Mouse (Mus musculus): ENCODE data around the gene Gm45062.

The Gm45062 gene

DNA sequence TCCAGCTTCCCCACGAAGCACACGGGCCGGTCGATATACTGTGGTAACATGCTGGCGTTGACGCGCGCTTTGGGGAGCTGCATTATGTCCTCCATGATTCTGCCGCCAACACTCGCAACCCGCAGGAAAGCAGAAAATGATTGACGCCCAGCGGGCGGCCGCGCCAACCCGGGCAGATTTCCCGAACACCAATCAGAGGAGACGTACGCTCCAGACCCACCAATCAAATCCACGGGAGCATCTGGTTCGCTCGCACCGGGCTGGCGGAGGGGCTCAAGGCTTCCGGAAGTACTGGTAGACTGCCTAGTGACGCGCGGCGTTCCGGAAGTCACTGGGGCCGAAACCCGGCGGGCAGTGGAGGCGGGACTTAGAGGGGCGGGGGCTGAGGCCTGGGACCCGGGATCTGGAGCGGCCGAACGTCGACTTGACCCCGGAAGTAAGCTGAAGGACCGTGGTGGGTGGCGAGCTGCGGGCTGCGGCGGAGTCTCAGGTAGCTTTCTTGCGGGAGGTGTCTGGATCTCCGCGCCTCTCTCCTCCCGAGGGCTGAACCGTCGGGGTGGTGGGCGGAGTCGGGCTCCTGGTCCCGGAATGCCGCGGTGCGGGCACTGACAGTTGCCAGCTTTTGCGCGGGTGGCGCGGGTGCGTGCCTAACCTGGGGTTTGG is at the start of gene Gm45062, which contains the start of the genes Rpa3 and Umad1:
Gm45062 (plus strand) TSS at position 447 of the 663 bp plus-strand sequence.
Rpa3 (minus strand) TSS at position 170 of the 663 bp plus-strand sequence.
Umad1 (plus strand) TSS at position 285 of the 663 bp plus-strand sequence.
- peak; percentile 97 for DNase-seq (ENCODE audit: low read depth, low spot score)

DNA sequence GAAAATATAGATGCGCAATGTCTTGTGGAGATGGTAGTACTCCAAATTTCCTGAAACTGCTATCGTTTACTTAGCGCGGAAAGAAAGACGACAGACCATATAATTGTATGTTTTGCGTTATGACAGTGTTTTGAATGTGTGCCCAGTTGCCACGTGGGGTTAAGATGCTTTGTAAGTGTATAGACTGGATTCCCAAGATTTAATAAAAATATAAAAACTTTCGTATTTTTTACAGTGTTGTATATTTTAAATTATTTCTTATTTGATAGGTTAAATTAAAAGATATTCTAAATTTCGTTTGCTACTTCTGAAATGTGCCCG is 49.4 kb upstream of the Gm45062 start:
- no peak for DNase-seq (ENCODE audit: low read depth, low spot score)

DNA sequence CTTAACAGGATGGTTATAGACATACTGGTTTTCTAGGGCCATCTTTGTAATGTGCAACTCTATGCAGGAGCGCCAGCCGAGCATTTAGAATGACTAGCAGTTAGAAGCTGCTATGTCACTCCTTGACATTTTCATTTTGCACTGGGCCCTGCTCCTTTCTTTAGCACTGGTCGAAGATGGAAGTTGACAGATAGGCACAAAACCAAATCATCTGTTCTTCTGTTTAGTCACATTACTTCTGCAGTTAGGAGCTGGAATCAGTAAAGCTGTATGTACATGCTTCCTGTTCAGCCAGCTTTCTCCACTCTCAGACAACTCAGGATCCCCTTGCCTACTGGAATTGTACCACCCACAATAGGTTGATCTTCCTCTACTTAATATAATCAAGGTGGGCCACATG is 48.6 kb upstream of the Gm45062 start:
- DNase-seq (ENCODE audit: low read depth, low spot score): no peak

DNA sequence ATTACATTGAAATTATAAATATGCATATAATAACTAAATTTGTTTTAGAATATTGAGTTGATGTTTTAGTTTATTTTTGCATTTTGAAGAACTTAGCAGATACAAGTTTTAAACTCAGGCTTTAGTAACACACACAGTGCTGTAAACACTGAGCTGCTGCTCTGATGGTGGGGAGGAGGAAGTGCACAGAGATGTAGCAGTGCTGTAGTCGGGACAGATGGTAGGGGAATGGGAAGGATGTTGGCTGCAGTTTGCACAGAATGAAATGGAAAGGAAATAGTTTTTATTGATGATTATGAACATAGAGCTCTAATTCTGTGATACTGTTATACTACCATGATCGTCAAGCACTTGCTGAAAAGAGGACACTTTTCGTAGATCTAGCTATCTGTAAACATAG is 32.2 kb upstream of the Gm45062 start:
- DNase-seq (ENCODE audit: low read depth, low spot score): no peak

DNA sequence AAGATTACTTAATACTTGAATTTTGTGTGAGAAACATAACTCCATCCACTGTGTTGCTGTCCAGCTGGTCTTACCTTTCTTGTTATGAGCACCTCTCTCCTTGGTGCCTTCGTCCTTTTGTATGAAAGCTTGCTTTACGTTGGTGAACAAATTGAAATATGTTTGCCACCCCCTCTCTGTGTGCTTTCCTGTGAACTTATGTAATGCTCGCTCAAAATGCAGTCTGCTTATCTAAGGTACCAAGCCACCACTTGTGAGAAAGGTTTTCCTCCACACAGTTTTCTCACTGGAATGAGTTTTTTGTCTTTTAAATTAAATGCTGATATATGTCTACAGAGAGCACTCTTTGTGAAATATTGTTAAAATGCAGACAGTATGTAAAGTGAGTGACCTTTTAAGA is 30.7 kb upstream of the Gm45062 start:
- DNase-seq (ENCODE audit: low read depth, low spot score): no peak

DNA sequence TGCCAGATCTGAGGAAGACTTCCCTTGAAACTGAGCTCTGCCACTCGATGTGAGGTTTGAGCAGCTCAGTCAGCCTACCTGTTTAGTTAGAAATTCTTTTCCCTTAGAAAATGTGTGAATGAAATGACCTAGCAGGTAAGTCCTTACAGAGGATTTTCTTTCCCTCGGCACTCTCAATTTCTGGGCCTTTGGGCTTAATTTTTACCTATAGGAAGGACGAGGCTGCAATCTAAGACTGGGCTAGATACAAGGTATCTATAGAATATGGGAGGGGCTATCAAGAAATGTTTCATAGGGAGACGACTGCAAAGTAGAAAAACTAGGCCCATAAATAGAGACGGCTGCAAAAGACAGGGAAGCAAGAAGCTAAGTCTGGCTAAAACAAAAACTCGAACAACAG is 934 bp upstream of the Gm45062 start:
- DNase-seq (ENCODE audit: low read depth, low spot score): no peak

DNA sequence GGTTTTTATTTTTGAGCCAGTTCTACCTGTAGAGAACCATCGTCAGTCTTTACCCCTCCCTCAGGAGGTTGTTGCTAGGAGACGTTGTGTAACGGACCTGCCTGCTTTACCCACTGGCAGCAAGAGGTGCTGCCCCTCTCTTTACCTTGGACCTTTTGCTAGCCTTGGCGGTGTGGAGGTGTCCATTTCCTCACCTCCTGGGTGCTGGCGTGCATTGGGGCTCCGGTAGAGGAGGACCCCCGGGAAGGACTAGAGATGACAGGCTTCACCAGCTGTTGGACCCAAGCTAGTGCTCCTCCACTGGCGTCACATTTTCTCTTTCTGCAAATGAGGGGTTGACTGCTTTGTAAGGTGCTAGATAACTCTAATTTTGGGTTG is 406 bp downstream of the Gm45062 start:
- peak; percentile 16 for DNase-seq (ENCODE audit: low read depth, low spot score)

DNA sequence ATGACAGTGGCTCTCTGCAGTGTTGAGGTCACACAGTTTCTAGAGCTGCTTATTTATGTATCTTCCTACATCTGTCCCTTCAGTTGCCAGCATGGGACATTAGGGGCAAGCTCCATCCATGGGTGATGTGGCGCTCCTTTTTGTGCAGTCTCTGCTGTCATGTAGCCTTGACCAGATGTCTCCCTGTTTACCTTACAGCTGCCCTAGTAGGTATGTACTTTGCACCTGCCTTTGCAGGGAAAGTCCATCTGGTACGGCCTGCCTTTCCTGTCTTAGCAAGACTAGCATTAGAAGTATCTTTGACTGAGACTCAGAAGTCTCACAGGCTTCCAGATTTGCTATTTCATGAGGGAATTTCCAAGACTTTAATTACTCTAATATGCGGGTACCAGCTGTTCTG is 11.8 kb downstream of the Gm45062 start:
- no peak for DNase-seq (ENCODE audit: low read depth, low spot score)

DNA sequence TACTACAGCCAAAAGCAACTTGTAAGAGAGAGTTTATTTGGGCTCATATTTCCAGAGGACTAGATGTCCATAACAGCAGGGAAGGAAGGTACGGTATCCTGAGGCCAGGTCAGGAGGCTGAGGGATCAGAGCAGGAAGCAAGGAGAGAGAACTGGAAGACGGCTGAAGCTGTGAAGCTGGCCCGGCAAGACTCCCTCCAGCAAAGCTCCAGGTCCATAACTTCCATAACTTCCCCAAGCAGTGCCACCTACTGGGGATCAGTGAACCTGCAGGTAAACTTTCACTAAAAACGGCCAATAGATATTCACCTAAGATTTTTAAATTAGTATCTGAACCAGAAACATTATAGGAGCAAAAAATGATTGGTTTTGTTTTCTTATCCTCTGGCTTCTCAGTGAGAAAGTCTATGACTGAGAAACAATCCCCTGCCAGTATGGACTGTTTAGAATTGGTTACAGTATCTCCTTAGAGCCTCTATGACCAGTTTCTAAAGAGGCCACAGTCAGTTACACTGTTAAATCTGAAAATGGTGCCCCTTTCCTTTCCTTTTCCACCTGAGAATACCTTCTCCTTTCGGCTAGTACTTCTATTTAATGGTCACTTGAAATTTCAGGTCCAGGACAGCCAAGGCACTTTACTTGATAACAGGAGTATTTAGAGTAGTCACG is 15.3 kb downstream of the Gm45062 start:
- no peak for DNase-seq (ENCODE audit: low read depth, low spot score)

DNA sequence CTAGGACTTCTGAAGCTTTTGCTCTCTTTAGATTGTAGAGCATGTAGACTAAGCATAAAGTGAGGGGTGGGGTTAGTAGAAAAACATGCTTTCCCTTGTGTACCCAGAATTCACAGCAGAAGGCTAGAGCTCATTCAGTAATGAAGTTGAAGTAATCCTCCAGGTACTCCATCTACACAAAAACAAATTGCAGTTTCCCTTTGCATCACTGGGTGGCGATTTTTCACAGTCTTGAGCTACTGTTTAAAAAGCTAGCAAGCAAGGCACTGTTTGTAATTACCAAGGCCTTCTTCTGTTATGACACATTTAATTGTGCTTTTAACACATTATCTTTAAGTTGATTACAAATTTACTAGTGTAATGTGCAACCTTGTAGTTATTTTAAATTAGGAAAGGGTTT is 15.8 kb downstream of the Gm45062 start:
- no peak for DNase-seq (ENCODE audit: low read depth, low spot score)

DNA sequence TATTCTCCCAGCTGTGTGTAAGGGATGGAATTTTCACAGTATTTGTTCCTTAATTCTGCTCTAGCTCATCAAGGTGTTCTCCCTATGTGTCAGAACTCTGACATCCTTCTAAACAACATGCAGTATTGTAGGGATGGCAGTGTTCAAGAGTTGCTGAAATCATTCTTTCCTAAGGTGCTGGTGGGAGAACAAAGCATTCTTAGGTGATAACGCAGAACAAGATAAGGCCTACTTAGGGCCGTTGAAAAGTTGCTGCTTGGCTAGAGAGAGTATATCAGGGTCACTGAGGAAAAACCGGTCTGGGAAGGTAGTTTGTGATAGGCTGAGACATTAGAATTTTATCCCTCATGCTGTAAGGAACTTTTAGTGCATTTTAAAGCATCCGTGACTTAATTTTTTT is 17.2 kb downstream of the Gm45062 start:
- DNase-seq (ENCODE audit: low read depth, low spot score): no peak

DNA sequence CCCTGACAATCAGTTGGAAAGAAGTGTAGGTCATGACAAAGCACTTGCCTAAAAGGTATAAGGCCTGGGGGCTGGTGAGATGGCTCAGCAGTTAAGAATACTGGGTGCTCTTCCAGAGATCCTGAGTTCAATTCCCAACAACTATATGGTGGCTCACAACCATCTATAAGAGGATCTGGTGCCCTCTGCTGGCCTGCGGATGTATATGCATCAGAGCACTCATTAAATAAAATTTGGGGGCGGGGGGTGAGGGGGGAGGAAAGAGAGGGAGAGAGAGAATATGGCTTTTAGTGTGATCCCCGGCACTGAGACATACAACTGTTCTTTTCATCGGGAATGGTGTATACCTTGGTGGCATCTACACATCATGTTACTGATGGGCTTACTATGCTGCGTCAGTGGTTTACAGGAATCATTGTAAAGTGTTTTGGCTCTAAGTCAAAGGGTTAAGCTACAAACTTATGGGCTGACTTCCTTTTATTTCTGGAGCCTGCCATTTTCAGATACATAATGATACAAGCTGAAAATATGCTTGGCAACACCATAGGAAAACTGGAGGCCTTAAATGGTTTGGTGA is 19.3 kb downstream of the Gm45062 start:
- DNase-seq (ENCODE audit: low read depth, low spot score): no peak

DNA sequence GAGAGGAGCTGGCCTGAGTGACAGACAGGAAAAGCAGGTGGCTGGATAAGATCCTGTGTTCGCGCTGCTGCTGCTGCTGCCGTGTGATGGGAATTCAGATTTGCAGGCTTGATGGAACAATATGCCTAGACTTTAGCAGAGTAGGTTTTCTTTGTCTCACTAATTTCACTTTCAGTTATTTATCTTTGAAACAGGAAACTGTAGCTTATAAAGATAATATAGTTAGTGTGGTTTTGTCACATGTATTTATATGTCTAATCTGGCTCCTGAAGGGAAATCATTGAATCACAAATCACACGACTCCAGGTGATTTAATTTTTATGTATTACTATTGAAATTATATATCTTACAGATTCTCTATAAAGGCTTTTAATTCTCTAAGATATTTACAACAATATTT is 24.0 kb downstream of the Gm45062 start:
- DNase-seq (ENCODE audit: low read depth, low spot score): no peak

DNA sequence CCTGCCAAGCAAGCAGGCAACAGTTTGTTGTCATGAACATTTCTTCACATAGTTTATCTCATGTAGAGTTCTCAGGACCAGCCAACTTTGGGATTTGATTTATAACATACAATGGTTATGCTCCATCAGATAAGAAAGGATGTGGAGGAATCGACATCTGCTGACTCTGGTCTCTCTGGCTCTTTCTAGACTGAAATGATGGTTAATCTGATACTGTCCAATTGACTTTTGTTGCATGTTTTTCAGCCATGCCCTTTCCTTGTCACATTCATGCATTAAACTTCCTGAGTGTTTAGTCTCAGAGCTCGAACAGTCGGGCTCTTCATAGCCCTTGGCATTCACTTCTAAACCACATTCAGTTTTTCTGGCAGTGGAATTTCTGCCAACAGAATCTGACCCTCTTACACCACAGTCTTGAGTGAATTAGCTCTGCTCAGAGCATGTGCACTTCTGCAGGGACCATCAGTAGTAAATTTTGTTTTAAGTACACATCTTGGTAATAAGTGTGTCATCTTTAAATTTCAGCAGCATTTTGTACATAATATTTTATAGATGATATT is 26.2 kb downstream of the Gm45062 start:
- no peak for DNase-seq (ENCODE audit: low read depth, low spot score)

DNA sequence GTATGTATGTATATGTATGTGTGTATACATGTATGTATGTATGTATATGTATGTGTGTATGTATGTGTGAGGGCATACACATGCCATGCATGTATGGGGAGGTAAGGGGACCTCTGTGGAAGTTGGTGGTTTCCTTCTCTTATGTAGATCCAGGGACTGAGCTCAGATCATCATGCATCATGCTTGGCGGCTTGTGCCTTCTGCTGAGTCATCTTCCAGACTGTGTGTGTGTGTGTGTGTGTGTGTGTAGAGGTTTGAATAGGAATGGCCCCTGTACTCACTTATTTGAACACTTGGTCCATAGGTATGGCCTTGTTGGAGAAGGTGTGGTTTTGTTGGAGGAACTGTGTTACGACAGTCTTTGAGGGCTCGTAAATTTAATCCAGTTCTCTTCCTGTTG is 26.9 kb downstream of the Gm45062 start:
- DNase-seq (ENCODE audit: low read depth, low spot score): no peak

DNA sequence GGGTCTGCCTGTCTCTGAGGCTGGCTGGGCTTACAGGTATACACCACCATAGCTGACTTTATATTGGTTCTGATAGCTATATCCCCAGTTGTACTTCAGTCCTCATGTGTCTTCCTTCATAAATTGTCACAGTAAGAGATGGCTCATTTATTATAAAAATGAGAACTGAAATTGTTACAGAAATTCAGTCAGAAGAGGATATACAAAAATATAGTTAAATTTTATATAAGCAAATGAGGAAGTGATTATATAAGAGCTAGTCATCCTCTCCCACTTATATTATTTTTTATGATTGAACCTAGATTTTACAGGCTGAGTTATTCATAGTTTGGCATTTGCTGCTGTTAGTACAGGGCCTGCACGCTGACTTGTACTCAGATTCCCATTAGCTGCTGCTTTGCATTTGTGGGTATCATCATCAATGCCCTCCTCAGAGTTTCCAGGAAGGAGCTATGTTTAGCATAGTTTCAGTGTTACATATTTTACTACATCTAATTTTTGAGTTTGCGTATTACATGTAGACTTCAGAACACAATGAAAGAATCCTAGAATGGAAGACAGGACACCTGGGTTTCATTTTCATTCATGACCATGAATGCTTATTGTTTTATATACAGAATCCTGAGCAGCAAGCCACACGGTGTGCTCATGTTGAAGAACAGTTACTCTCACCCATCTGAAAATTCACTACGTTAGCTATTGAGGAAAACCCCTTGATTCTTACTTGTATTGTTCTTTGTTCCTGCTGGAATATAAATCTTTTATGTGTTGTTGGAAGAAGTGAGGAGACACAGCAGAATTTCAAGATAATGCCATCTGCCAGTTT is 29.7 kb downstream of the Gm45062 start:
- DNase-seq (ENCODE audit: low read depth, low spot score): no peak

DNA sequence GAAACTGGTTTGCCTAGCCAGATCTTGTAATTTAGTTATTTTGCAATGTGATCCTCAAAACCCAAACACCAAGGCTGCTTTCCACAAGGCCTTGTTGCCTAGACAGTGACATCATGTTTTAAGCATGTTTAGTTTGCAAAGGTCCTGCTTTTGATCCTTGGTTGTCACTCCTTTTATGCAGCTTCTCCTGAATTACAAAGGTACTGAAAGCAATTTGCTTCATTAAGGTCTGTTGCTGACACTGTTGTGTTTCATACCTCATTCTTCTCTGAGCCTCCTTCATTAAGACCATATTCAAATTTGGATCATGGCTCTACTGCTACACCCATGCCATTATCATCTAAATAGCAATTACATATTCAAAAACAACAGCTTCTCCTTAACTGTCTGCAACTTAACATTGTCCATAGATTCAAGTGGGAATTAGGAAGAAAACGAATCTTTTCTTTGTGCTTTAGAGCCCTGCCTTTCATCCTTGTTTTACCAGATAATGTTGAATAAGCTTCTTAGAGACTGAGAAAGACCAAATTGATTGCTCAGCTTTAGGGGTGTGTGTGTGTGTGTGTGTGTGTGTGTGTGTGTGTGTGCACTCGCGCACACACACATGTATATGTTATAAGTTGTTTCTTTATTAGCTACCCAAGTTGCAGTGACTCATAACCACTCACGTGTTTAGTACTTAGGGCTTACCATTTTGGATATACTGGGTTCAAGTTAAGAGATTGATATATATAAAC is 35.0 kb downstream of the Gm45062 start:
- no peak for DNase-seq (ENCODE audit: low read depth, low spot score)

DNA sequence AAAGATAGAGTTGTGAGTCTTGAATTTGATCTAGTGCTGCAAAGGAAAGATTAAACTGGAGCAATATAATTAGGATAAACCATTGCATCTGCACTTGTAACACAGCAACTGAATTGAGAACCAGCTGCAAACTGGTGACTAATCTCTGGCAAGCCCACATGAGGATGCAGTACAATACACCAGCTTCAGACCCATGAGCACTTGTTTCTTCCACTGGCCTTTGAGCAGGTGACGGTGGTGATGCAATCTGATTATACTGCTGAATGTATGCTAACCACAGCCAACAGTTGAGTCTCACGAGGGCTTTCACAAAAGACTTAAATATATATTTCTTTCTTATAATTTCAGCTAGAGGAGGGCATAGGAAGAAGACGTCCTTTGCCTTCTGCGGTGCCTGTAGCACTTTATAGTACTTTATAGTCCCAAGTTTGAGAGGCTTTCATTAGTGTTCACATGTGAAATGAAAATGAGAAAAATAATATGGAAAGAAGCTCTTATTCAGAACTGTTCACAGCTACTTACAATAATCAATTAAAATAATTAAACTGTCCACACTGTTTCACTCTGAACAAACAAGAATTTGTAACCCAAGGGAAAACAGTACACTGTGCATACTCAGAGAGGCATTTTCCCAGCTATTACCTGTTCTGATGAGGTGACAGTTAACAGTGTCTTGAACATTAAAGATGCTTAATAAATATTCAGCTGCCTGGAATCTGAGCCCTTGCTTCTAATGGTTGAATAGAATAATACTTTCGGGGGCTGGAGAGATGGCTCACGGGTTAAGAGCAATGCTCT is 40.0 kb downstream of the Gm45062 start:
- no peak for DNase-seq (ENCODE audit: low read depth, low spot score)

DNA sequence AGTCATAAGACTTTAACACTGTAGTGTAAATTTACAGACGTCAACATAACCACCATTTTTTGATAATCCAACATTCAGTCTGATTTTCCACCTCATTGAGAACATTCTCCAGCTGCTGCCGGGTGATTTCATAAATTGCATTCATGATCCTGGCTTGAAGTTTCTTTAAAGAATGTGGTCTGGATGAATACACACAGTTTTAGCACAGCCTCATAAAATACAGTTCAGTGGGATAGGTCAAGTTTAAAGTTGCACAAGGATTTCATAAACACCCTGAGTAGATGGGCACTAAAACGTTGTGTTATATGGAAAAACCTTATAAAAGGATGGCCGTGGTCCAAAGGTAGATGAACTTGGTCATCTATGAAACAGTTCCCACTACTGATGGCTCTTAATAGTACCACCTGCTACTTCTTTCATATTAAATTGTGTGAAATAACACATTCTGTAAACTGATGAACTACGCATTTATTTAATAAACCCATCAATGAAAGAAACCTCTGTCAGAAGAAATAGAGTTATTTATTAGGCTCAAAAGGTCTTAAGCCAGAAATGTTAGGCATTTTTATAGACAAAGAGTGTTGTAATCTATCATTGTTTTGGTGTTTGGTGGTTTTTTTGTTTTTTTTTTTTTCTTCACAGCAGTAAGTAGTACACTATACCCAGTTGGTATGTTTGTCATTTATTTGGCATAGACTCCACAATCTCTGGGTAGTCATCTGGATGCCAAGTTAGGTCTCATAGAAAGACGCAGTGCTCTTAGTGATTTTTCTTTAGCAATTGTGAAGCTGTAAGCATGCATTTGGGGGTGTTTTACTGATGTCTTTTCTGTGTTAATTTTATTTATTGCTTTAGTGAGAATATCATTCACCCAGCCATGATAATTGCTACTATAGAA is 48.9 kb downstream of the Gm45062 start:
- DNase-seq (ENCODE audit: low read depth, low spot score): no peak

DNA sequence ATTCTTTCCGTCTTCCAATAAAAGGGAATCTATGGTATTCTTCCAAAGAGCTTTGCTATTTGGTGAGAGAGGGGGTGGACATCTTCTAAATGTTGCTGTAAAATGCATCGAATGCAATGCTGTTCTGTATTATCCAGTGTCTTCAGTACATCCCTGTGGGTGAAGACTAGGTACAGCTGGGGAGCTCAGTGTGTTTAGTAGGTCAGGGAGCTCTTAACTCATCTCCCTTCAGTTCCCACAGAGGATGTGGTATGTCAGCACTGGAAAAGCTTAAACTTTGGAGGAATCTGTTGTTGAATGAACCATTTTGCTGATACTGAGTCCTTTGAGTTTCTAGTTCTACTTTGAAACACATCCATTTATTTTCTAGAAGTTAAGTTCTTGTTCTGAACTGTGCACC is 53.3 kb downstream of the Gm45062 start:
- DNase-seq (ENCODE audit: low read depth, low spot score): no peak

All from brain, embryonic 18.5 days (tissue).